Comparison of ENCODE assay signal across 7 mouse cellular contexts in the genomic region with DNA sequence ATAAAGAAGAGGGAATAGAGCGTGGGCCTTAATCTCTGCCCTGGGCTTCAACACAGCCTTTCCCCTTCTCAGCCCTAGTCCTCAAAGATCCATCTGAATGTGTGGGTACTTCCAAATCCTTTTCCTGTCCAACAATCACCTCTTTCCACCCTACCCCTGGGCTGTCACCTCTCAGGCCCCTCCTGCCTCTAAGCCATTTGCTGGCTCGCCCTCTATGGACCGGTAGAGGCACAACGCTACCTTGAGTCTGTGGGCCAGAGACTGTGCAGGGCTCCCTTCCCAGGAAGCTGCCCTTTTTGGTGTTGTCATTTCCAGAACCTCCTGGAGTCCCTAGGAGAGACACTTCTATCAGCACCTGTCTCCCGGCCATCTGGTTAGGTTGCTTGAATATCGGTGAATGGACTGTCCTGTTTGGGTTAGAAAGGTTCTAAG. TPM values are rescaled to one million over a fixed set of nuclear protein-coding genes. Genes with fewer than 3 reads are reported as not detected.
DNase-seq lines count a peak whose midpoint lies in the region; ATAC-seq and TF ChIP-seq lines count a peak whose summit lies in the region.

No protein-coding gene starts in this region.

- ATAC-seq in embryonic facial prominence, embryonic 14.5 days (ENCODE audit: low read depth), result no peak
- peak; percentile 39 for ATAC-seq in intestine, embryonic 15.5 days

- H3K36me3 ChIP-seq in embryonic facial prominence, embryonic 14.5 days (ENCODE audit: control insufficient read depth, insufficient read depth, low read length), result peaks cover 35% of the 10 kb centered on the region
- peaks cover 31% of the 10 kb centered on the region for H3K36me3 ChIP-seq in intestine, embryonic 15.5 days

- peak overlapping the region; percentile 87 for H3K4me2 ChIP-seq in embryonic facial prominence, embryonic 14.5 days (ENCODE audit: low read depth, low read length)
- H3K4me2 ChIP-seq in intestine, embryonic 15.5 days (replicated peaks), result peak overlapping the region; percentile 85

- H3K4me1 ChIP-seq in embryonic facial prominence, embryonic 14.5 days (ENCODE audit: control insufficient read depth, insufficient read depth, low read length), result peaks cover 7% of the 10 kb centered on the region
- H3K4me1 ChIP-seq in intestine, embryonic 15.5 days (replicated peaks), result peaks cover 11% of the 10 kb centered on the region
- H3K4me1 ChIP-seq in lung, adult 2 months (ENCODE audit: control insufficient read depth, insufficient read depth, low read length), result peaks cover 5% of the 10 kb centered on the region; the same call in 1 of the 2 replicates

- no peaks in the 10 kb centered on the region for H3K9me3 ChIP-seq in embryonic facial prominence, embryonic 14.5 days (ENCODE audit: control insufficient read depth, low read length)
- no peaks in the 10 kb centered on the region for H3K9me3 ChIP-seq in intestine, embryonic 15.5 days

- no peaks in the 10 kb centered on the region for H3K27me3 ChIP-seq in embryonic facial prominence, embryonic 14.5 days (replicated peaks; ENCODE audit: control insufficient read depth, insufficient read depth, low read length)
- H3K27me3 ChIP-seq in intestine, embryonic 15.5 days (replicated peaks), result no peaks in the 10 kb centered on the region

- TF ChIP-seq CTCF in lung, adult 2 months (IDR thresholded peaks at IDR 0.05; ENCODE audit: insufficient read depth, low read length), result no peak

- H3K9ac ChIP-seq in embryonic facial prominence, embryonic 14.5 days (ENCODE audit: low read depth, low read length), result peak overlapping the region; percentile 84
- H3K9ac ChIP-seq in intestine, embryonic 15.5 days, result peak overlapping the region; percentile 90

- no peak overlapping the region for H3K27ac ChIP-seq in embryonic facial prominence, embryonic 14.5 days (replicated peaks; ENCODE audit: low read depth, low read length)
- peak overlapping the region; percentile 86; the same call in 1 of the 2 replicates for H3K27ac ChIP-seq in intestine, embryonic 15.5 days

- H3K4me3 ChIP-seq in embryonic facial prominence, embryonic 14.5 days (ENCODE audit: low read depth, low read length), result peak overlapping the region; percentile 77
- H3K4me3 ChIP-seq in intestine, embryonic 15.5 days (replicated peaks), result peak overlapping the region; percentile 90
- H3K4me3 ChIP-seq in lung, adult 2 months (replicated peaks; ENCODE audit: extremely low read depth, low read depth, low read length), result peak overlapping the region; percentile 64

- DNase-seq in CD4-positive helper T cell, adult 2 months (ENCODE audit: low read depth, low spot score), result peak; percentile 28
- peak; percentile 9 for DNase-seq in MEL-GATA-1-ER (ENCODE audit: extremely low read depth, low read depth)
- no peak for DNase-seq in embryonic facial prominence, embryonic 14.5 days (ENCODE audit: low spot score)
- DNase-seq in lung, adult 2 months, result no peak
- DNase-seq in retina, embryonic 14.5 days (ENCODE audit: low spot score), result peak; percentile 62
- no peak for DNase-seq in urinary bladder, postnatal 25 days (ENCODE audit: low spot score)

- 25% methylated on average over 6 of the region's 6 CpGs for WGBS in embryonic facial prominence, embryonic 14.5 days
- 17% methylated on average over 6 of the region's 6 CpGs for WGBS in intestine, embryonic 15.5 days
- WGBS in lung, adult 2 months, result 31% methylated on average over 6 of the region's 6 CpGs

- no peak for TF ChIP-seq POLR2A in lung, adult 2 months (IDR thresholded peaks at IDR 0.05; ENCODE audit: borderline replicate concordance, extremely low read depth, low read depth, low read length)

RNA-seq across cellular contexts. Expression of a gene that starts 1.0 kb away (rescaled TPM):
- 15.0 and 15.7 TPM in 2 replicates for polyA plus RNA-seq in embryonic facial prominence, embryonic 14.5 days (2014; fragmentation: Nextera tagmentation; extraction: Ambion mirVana)
- polyA plus RNA-seq in intestine, embryonic 15.5 days (2015; fragmentation: Nextera tagmentation; extraction: Ambion mirVana), result 31.8 and 35.2 TPM in 2 replicates
- 29.0 and 37.1 TPM in 2 replicates for polyA plus RNA-seq in lung, adult 2 months (2012; rRNA removed)

RNA-seq across cellular contexts. Expression of a gene that starts 15.1 kb away (rescaled TPM):
- 20.4 and 24.4 TPM in 2 replicates for polyA plus RNA-seq in embryonic facial prominence, embryonic 14.5 days (2014; fragmentation: Nextera tagmentation; extraction: Ambion mirVana)
- 30.5 and 40.5 TPM in 2 replicates for polyA plus RNA-seq in intestine, embryonic 15.5 days (2015; fragmentation: Nextera tagmentation; extraction: Ambion mirVana)
- polyA plus RNA-seq in lung, adult 2 months (2012; rRNA removed), result 23.7 and 36.8 TPM in 2 replicates

RNA-seq across cellular contexts. Expression of a gene that starts 16.1 kb away (rescaled TPM):
- polyA plus RNA-seq in embryonic facial prominence, embryonic 14.5 days (2014; fragmentation: Nextera tagmentation; extraction: Ambion mirVana), result 26.3 and 29.4 TPM in 2 replicates
- 45.7 and 56.6 TPM in 2 replicates for polyA plus RNA-seq in intestine, embryonic 15.5 days (2015; fragmentation: Nextera tagmentation; extraction: Ambion mirVana)
- 40.6 and 44.8 TPM in 2 replicates for polyA plus RNA-seq in lung, adult 2 months (2012; rRNA removed)

RNA-seq across cellular contexts. Expression of a gene that starts 16.5 kb away (rescaled TPM):
- 20.3 and 21.6 TPM in 2 replicates for polyA plus RNA-seq in embryonic facial prominence, embryonic 14.5 days (2014; fragmentation: Nextera tagmentation; extraction: Ambion mirVana)
- polyA plus RNA-seq in intestine, embryonic 15.5 days (2015; fragmentation: Nextera tagmentation; extraction: Ambion mirVana), result 23.8 and 26.4 TPM in 2 replicates
- polyA plus RNA-seq in lung, adult 2 months (2012; rRNA removed), result 40.1 and 46.6 TPM in 2 replicates

RNA-seq across cellular contexts. Expression of a gene that starts 44.3 kb away (rescaled TPM):
- 1.0 TPM in 1 of 2 replicates, not detected in the other for polyA plus RNA-seq in embryonic facial prominence, embryonic 14.5 days (2014; fragmentation: Nextera tagmentation; extraction: Ambion mirVana)
- polyA plus RNA-seq in intestine, embryonic 15.5 days (2015; fragmentation: Nextera tagmentation; extraction: Ambion mirVana), result 0.33 and 0.95 TPM in 2 replicates
- not detected in 2 replicates for polyA plus RNA-seq in lung, adult 2 months (2012; rRNA removed)

Comparison
In these comparisons a context has a peak if more than half of its experiments do, and no peak if none do; other contexts are left out.
1. DNase-seq: peak in CD4-positive helper T cell, adult 2 months (single experiment), MEL-GATA-1-ER (single experiment) and retina, embryonic 14.5 days (single experiment); none in embryonic facial prominence, embryonic 14.5 days (single experiment), lung, adult 2 months (single experiment) and urinary bladder, postnatal 25 days (single experiment).
2. Peak in every context shown above with its lines, with median percentiles within 50 percentile points of each other: H3K4me3 ChIP-seq.